Mouse (Mus musculus): ENCODE data around the gene Rnf227.

GRCm38 (mm10) chr11:69306039-69306438, 34.2 kb upstream of the Rnf227 start:
- TF ChIP-seq CTCF (IDR thresholded peaks at IDR 0.05; ENCODE audit: extremely low read depth, insufficient read length, insufficient replicate concordance, low read depth, low read length) (no peak), POLR2A (IDR thresholded peaks at IDR 0.05; ENCODE audit: low read depth, low read length) (no peak)

Data from small intestine, adult 2 months (tissue).